Mouse (Mus musculus): Measurements from ENCODE around the gene Mettl7b. TPM values are rescaled to one million over a fixed set of nuclear protein-coding genes. Genes with fewer than 3 reads are reported as not detected.

The Mettl7b gene
- total RNA-seq, 2 experiments from 2014 or later: 5.4 to 10.0 TPM

GRCm38 (mm10) chr10:128950208-128950887 lies 10.4 kb downstream of the Mettl7b start:
- DNase-seq (ENCODE audit: low spot score in 2 of 2): no peak

GRCm38 (mm10) chr10:128947496-128947895 lies 13.3 kb downstream of the Mettl7b start:
- DNase-seq (ENCODE audit: low spot score in 2 of 2): no peak

- DNase-seq (ENCODE audit: low spot score in 2 of 2): no peak
Measured at GRCm38 (mm10) chr10:128945675-128946074, 15.1 kb downstream of the Mettl7b start.

- DNase-seq (ENCODE audit: low spot score in 2 of 2): no peak
Measured at GRCm38 (mm10) chr10:128940475-128941061, 20.2 kb downstream of the Mettl7b start.

- DNase-seq (ENCODE audit: low spot score in 2 of 2): no peak
Measured at GRCm38 (mm10) chr10:128938974-128939373, 21.8 kb downstream of the Mettl7b start.

- DNase-seq (ENCODE audit: low spot score in 2 of 2): no peak
Measured at GRCm38 (mm10) chr10:128938457-128938856, 22.3 kb downstream of the Mettl7b start.

GRCm38 (mm10) chr10:128937756-128938390 lies 22.9 kb downstream of the Mettl7b start:
- no peak for DNase-seq (ENCODE audit: low spot score in 2 of 2)

GRCm38 (mm10) chr10:128935826-128936440 lies 24.9 kb downstream of the Mettl7b start:
- DNase-seq (ENCODE audit: low spot score in 2 of 2): no peak

- DNase-seq (ENCODE audit: low spot score in 2 of 2): no peak
Measured at GRCm38 (mm10) chr10:128934997-128935787, 25.6 kb downstream of the Mettl7b start.

- no peak for DNase-seq (ENCODE audit: low spot score in 2 of 2)
Measured at GRCm38 (mm10) chr10:128933976-128934721, 26.6 kb downstream of the Mettl7b start.

GRCm38 (mm10) chr10:128933574-128933973 lies 27.2 kb downstream of the Mettl7b start, which contains the start of gene Itga7:
Itga7 (plus strand) TSS chr10:128933818.
- no peak for DNase-seq (ENCODE audit: low spot score in 2 of 2)

GRCm38 (mm10) chr10:128931441-128931840 lies 29.3 kb downstream of the Mettl7b start:
- no peak for DNase-seq (ENCODE audit: low spot score in 2 of 2)

- no peak for DNase-seq (ENCODE audit: low spot score in 2 of 2)
Measured at GRCm38 (mm10) chr10:128929638-128930378, 31.0 kb downstream of the Mettl7b start.

GRCm38 (mm10) chr10:128928356-128928755 lies 32.4 kb downstream of the Mettl7b start:
- no peak for DNase-seq (ENCODE audit: low spot score in 2 of 2)

- no peak for DNase-seq (ENCODE audit: low spot score in 2 of 2)
Measured at GRCm38 (mm10) chr10:128923935-128924334, 36.9 kb downstream of the Mettl7b start, which contains the start of gene Bloc1s1. Bloc1s1 (minus strand) TSS chr10:128924035.

GRCm38 (mm10) chr10:128923013-128923691 lies 37.6 kb downstream of the Mettl7b start:
- peak; percentile 91 to 97 for DNase-seq (ENCODE audit: low spot score in 2 of 2)

- no peak for DNase-seq (ENCODE audit: low spot score in 2 of 2)
Measured at GRCm38 (mm10) chr10:128922822-128923012, 38.1 kb downstream of the Mettl7b start, which contains the start of gene Rdh5. Rdh5 (minus strand) TSS chr10:128922888.

- DNase-seq (ENCODE audit: low spot score in 2 of 2): no peak
Measured at GRCm38 (mm10) chr10:128921883-128922821, 38.6 kb downstream of the Mettl7b start.

Data from adrenal gland, postnatal 4 days (tissue).